Mouse (Mus musculus) lung, adult 10 weeks (tissue): ENCODE results near the gene Spocd1. TPM values are rescaled to one million over a fixed set of nuclear protein-coding genes. Genes with fewer than 3 reads are reported as not detected.

Experiments used
- polyA plus RNA-seq: library from polyadenylated mRNA; stranded (reverse); fragments of 350-450 nt; fragmentation: Illumina TruSeq; extraction: RNeasy Lipid Tissue Mini Kit (QIAGEN cat#74804); gene quantifications from one replicate; pipeline ENCODE4 v1.2.3, GENCODE M21; 2014; ENCODE audit warnings: low read depth, low replicate concordance; ENCODE audit not compliant: insufficient read depth

Spocd1 gene
- not detected for polyA plus RNA-seq

DNA sequence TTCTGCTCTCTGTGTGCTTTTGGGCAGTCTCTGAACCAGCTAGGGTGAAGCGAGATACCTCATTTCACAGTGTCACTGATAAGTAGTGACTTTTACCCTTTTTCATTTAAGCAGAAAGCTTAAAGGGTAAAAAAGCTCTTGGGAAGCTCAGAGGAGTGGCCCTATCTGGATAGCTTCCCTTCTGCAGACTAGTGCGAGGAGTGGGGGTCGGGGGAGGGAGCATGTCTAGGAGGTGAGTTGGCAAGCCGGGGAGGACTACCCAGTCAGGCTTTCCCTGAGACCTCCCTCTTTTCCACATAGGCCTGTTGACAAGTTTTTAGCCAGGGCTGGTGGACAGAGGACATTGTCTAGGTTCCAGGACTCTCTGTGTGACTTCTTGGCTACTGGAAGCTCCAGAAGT is at the start of gene Spocd1:
Gene Spocd1 (plus strand): TSS at position 301 of the 400 bp plus-strand sequence.

DNA sequence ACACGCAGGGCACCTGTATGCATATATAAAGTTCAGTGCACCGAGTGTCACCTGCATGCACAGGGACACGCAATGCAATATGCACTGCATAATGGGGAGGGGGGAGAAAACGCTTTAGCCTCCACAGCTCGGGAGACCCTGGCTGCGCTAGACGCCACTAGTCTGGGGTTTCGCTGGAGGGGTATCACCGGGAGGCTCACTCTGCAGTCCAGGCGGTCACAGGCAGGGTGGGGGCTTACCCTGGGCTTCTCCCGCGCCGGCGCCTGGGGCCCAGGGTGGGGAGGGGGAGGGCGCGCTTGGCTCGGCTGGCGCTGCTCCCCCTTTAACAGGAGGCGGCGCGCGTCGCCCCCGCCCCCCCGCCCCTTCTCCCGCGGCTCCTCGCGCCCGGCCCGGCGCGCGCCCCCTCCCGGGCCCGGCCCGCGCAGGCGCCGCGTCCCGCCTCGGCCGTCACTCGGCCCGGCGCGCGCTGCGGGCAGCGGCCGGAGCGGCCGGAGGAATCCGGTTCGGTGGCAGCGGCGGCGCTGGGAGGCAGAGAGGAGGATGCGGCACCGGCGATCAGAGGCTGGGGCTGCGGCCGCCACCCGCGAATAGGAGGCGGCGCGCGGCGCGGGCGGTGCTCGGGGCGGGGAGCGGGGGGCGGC is 55.5 kb downstream of the Spocd1 start, which contains the start of gene Adgrb2:
Gene Adgrb2 (plus strand): TSS at position 450 of the 641 bp plus-strand sequence.

Other genes starting within 250 kb of the Spocd1 start
- 5.7 TPM for gene Tmem39b, start 232.4 kb upstream of the Spocd1 start, polyA plus RNA-seq
- gene Khdrbs1, start 186.9 kb upstream of the Spocd1 start, polyA plus RNA-seq, result 37.7 TPM
- gene Ptp4a2, start 118.0 kb upstream of the Spocd1 start, polyA plus RNA-seq, result 145 TPM
- 0.52 TPM for gene Adgrb2, start 55.6 kb downstream of the Spocd1 start, polyA plus RNA-seq
- 21.0 TPM for gene Col16a1, start 118.6 kb downstream of the Spocd1 start, polyA plus RNA-seq
- gene Pef1, start 173.3 kb downstream of the Spocd1 start, polyA plus RNA-seq, result 66.2 TPM
- gene Hcrtr1, start 210.1 kb downstream of the Spocd1 start, polyA plus RNA-seq, result not detected
- 120 TPM for gene Tinagl1, start 245.9 kb downstream of the Spocd1 start, polyA plus RNA-seq